ENCODE assay signal across 6 mouse cellular contexts in genomic region chr3:149625497-149625896, GRCm38 (mm10).
"Had no signal": no experiment of that assay in that cellular context is flagged by ENCODE, and none has a peak within 500 bp of the region (broad histone marks: within the 10 kb centered on the region; RNA-seq: fewer than 3 reads in every experiment).

No protein-coding gene starts in this region.

- DNase-seq: kidney, postnatal 14 days; left cerebral cortex, postnatal 4 days; liver, postnatal 0 days; thymus, adult 2 months; thymus, postnatal 14 days; thymus, postnatal 4 days had no signal
